Mouse (Mus musculus) 3134 (cell line): ENCODE results near the gene Rpl29.

Experiments
- DNase-seq: peaks from one replicate; pipeline ENCODE4 v3.0.0-alpha.2; 2011; ENCODE audit warnings: low spot score; ENCODE audit not compliant: insufficient read length; ENCODE audit errors: extremely low read depth

Gene Rpl29

DNA sequence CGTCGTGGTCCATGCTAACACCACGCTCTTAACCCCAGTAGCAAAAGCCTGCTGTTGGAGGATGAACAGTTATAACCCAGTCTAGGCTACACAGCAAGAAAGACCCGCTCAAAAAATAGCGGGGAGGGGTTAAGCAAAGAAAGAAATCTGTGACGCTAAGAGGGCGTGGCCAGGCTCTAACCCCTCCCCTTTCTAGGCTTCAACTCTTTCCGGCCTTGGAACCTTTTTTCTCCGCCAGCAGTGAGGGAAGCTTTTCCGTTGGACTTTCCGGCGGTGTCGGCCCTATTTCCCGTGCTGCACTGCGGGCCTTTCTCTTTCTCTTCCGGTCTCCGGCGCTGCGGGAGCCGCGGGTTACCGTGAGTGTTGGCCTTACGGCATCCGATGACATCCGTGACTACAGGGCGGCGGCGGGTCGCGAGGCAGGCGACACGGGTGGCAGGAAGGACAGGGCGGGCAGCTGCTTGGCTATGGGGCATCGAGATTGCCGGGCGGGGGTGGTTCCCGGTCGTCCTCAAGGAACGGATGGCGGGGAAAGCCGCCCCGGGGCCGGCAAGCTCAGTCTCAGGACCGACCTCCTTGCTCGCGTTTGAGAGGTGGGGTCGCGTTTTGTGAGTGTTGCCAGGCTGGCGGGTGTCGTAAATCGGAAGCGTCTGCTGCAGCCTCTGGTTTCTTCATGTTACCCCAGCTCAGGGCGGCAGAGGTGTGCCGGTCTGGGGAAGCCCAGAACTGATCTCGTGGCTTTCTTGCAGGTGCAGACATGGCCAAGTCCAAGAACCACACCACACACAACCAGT lies at the start of gene Rpl29:
TSS of gene Rpl29 (plus strand) at position 234 of the 794 bp plus-strand sequence.
- peak; percentile 76 for DNase-seq

DNA sequence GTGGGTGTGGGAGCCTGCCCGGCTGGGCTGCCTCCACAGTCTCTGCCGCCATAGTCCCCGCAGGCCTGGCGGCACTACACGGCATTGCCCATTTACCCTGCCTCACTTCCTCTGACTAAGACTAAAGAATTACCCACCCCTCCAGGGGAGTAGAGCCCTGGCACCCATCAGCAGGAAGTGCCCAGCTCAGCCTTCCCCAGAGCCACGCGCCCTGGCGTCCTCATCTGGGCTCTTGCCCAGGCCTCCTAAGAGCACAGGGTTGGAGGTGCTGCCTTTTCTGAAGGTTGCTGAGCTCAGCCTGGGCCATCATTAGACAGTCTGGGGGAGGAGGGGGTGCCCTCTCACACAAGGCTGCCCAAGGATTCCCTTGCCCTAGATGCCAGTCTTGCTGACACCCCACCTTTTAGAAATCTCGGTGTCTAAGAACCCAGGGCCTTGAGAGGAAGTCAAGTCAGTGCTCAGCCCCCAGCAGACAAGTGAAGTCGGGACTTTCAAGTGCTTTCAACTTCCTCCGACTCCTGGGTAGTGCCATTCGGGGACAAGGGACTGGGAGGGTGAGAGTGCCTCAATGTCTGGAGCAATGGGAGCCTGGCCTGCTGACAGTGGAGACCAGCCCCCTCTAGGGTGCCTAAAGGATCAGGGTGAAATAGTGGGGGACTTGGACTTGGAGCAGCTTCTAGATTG lies 42.9 kb upstream of the Rpl29 start:
- no peak for DNase-seq

DNA sequence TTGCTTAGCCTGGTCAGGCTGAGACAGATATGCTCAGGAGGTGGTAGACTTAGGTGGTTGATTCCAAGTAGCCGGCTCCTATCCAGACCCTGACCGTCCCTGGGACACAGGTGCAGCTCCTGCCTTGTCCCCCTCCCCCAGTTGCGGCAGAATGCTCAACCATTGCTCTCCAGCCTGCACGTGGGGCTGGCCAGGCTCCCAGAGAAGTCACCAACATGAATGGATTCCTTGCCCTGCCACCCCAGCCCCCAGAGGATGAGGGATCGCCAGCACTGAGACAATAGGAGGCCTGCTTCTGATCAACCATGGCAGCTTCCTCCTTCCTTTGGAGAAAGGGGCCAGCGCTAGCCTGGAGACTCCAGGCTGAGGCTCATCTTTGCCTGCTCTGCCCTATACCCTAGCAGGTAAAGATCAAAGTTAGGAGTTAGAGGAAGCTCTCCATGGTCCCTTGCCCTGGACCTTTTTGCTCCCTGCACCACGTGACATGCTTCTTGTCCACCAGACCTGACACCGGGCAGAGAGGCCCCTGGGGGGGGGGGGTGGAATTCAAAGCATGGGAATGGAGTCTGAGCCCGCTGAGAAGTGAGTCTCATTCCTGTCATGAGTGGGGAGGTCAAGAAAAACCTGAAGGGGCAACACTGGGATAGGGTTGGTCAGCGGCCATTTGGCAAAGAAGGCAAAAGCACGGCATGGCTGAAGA lies 36.3 kb upstream of the Rpl29 start:
- no peak for DNase-seq

DNA sequence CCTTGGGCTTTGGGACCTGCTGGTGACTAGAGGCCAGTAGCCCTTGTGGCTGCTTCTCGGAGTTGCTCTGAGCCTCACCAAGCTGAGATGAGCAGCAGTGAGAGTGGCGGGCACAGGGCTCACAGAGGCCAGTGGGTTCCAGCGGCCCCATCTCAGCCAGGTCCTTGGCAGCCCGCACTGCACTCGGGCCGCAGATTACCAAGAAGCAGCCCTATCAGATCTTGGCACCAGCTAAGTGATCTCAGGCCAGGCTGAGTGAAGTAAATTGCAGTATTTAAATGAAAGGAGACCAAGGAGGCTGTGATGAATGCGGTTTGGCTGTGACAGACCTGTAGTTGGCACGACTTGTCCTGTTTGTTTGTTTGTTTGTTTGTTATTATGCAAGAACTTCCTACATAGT lies 35.7 kb upstream of the Rpl29 start:
- DNase-seq: peak; percentile 53

DNA sequence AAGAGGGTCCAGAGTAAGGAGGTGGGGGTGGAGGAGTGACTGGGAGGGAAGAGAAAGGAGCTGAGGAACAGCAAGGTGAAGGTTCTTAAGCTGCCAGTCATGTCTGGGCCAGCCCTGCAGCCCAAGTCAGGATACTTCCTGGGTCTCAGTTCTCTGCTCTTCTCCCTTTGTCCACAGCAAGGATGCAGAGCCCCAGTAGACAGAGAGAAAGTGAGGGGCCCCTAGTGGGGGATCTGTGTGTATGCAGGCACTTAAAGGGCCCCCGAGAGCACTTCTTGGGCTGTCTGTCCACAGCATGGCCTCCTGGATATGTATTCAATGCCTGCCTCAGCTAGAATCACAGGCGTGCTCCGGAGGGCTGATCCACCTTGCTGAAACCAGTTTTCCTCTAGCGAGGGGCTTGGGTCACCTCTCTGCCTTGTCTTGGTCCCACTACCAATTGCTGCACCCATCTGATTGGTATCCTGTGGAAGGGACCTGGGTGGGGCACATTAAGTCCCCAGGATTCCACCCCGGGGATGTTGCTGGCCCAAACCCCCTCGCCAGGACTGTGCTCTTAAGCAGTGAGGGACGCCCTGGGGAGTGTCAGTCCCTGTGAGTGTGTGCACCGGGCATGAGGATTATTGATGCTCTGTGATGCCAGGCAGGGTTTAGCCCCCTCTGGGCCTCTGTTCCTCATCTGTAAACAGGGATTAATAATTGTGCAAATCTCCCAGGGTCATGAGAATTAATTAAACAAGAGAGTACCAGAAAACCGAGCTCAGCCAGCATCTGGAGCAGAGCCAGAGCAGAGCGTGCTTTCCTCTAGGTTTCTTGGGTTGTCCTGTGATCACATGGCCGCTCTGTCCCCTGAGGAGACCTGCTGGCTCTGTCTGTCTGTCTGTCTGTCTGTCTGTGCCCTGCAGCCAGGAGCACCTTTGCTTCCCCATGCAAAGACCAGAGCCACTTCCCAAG lies 34.3 kb upstream of the Rpl29 start:
- DNase-seq: no peak

DNA sequence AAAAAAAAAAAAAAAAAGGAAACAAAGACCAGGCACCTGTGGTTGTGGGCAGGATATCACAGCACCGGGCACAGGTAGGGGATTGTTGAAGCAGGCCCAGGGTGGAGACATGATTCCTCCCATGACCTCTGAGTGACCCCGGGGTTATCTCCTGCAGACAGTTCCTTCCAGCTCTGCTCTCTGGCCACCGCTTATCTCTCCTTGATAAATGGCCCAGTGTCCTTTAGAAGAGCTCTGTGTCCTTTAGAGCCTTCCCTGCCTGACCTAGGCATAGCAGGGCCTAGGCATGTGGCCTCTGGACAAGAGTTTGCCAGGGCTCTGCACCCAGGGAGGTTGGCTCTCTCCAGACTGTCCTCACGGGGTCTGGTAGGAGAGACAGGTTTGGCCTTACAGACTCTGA lies 31.5 kb upstream of the Rpl29 start:
- DNase-seq: no peak

DNA sequence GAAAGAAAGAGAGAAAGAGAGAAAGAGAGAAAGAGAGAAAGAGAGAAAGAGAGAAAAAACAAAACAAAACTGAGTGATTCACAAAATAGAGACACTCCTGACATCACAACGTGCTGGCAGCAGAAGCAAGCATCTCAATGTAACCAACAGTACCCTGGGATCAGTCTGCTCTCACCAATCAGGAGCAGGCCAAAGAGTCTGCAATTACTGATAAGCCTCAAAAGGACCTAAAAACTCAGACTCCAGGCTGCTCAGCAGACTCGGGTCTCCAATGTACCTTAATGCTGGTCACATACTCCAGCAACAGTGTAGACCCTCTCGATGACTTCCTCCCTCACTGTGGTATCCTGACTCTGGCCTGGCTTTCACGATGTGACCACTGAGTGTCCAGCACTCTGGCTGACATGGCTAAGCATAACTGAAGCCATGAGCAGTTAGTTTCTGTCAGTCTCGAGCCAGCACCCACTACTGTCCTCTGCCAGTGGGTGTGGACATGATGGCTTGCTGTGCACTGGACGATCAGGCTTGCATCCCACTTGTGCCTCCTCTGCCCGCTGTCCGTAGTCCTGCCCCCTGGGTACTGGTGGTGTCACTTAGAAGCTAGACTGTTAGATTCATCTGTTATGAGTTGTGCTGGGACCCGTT lies 30.5 kb upstream of the Rpl29 start:
- no peak for DNase-seq

DNA sequence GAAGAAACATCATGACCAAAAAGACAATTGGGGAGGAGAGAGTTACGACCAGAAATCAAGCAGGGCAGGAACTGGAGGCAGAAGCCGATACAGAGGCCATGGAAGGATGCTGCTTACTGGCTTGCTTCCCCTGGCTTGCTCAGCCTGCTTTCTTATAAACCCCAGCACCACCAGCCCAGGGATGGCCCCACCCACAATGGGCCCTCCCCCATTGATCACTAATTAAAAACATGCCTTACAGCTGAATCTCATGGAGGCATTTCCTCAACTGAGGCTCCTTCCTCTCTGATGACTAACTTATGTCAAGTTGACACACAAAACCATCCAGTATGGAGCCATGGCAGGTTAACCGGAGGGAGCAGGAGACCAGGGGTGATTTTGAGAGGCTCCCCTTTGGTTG lies 29.4 kb upstream of the Rpl29 start:
- DNase-seq: no peak

DNA sequence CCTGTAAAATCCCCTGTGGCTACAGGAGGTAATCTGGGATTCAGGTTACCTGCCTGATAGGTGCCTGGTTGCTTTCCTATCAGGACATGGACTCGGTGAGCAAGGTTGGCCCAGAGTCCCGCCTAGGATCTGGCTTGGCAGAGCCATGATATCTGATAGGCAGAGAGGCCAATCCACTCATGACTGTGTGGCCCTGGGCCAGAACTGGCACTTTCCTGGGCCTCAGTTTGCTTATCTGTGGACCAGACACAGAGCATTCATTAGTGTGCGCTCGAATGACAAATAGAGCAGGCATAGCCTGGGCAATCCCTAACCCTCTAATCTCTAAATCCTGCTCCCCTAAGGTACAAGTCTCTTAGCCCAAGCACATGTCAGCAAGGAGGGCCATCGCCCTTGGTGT lies 27.1 kb upstream of the Rpl29 start:
- no peak for DNase-seq

DNA sequence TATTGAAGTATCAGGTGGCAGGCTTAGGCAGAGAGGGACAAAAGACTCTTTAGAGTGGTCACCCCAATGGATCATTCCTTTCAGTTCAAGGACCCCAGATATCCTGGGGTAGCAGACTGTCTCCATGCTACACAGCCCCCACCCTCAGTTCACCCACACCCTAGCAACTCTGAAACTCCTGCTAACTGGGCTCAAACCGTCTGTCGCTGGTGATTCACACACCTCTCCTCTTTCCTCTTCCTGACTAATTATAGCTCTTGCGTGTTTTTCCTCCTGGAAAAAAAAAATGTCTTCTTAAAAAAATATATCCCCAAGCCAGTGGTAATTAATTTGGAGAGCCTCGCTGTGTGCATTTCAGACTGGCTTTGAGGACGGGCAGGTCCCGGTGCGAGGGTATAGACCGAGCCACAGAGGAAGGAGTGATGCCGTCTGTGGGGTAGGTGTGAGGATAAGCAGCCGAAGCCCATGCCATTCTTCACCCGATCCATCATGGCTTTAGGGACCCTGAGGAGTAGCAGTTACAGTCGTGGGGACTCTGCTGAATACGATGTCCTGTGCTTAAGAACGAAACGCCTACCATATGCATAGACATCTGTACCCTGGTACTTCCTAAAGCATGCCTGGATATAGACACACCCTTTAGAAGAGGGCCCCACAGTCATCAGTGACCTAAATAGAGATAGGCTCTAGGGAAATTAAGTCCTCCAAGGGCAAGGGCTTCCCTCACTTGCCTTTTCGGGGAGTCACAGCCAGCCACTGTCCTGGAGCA lies 26.5 kb upstream of the Rpl29 start:
- DNase-seq: no peak

DNA sequence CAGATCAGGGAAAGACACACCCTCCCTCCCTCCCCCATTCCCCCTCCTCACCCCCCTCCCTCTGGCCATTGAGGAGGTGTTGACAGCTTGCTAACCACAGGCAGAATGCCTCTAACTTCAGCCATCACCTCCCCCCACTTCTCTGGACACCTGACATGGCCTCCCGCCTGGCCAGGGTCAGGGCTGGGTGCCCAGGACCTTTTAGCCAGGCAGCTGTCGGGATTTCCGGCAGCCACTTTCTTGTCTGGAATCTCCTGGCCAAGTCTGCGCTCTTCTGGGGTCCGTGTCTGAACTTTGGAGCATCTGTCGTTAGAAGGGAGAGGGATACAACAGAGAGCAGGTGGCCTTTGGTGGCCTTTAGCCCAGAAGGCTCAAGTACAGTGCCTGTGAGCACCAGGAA lies 24.0 kb upstream of the Rpl29 start:
- DNase-seq: peak; percentile 89

DNA sequence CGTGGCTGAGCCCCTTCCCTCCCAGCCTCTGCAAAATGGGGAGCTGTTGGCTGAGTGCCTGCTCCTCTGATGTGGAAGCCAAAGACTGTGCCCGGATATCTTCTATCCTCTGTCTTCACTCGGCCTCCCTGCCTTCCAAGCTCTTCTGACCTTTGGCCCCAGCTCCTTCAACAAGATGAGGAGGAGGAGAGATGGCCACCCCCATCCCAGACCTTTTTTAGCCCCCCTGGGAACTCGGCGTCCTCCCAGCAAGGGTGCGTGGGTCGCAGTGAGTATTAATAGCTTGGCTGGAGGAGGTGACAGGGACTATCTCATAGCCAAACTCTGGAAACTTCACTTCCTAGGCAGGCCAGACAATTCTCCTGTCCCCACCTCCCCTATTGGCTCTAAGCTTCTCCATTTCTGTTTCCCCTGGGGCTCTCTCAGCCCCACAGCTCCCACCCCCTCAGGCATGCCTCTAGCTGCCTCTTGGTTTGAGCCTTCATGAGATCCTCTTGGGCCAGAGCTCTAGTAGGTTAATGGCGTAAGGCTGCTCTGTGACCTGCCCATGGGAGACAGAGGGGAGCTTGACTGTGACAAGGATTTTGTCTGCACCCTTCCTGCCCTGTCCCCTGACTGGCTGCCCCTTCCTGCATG lies 22.7 kb upstream of the Rpl29 start:
- no peak for DNase-seq

DNA sequence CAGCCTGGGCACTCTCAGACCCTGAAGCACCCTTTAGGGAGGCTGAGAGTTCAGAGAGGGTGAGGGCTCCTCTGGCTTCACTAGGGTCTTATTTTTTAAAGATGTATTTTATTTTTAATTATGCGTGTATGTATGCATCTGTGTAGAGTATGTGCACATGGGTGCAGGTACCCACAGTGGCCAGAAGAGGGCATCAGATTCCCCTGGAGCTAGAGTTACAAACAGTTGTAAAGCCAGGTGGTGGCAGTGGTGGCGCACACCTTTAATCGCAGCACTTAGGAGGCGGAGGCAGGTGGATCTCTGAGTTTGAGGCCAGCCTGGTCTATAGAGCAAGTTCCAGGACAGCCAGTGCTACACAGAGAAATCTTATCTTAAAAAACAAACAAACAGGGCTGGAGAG lies 20.2 kb upstream of the Rpl29 start:
- no peak for DNase-seq

DNA sequence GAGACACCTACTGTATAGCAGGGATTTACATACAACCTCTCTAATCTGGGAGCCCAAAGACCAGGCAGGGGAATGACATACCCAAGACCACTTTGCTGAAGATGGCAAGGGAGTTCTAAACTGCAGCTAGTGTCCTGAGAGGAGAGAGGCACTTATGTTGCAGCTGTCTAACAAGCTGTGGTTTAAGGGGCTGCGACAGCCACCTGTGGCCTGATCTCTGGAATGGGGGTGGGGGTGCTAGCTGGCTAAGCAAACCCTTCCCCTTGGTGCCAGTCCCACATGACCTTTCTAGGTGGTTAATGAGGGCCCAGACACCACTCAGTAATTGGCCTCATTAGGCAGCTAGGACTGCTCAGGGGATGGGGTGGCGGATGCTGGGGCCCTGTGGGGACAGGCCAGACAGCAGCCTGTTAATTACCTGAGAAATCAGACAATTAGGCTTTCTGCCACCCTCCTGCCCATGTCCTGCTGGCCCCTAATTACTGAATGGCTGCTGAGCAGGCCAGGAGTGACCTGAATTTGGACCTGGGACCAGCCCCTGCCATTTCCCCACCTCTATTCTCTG lies 19.1 kb upstream of the Rpl29 start:
- no peak for DNase-seq

DNA sequence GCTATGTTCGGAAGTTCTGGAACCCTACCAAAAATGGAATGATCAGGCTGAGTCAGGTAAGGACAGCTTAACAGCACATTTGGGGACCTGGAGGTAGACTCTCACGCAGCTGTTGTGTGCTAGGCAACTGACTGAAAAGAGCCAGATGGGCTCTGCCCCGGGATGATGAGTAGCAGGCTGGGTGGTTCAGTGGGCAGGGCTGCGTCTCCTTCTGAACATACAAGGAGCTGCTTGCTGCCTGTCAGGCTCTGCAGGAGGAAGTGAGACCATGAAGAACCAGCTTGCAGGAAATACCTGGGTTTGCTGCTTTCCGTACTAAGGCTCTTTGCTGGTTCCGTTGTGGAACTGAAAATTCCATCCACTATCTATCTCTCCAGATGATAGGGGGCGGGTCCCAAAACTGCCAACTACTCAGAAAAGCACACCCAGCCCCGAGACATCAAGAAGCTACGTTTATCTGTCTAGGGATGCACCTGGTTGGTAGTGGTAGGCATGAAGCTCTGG lies 18.1 kb upstream of the Rpl29 start:
- DNase-seq: no peak

DNA sequence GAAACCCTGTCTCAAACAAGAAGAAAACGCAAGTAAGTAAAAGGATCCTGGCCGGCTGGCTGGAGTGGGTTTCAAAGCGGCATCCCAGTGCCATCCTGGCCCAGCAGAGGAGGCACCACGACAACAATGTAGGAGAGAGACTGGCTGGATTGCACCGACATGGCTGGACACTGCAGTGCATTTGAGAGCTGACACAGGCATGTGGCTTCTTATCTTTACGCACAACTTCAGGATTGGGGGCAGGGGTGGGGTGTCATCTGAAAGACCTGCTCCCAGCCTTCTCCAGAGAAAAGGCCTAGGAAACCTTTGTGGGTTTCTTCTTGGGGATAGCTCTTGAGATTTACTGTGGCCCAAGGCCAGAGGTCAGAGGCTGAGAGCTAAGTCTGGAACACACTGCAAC lies 17.5 kb upstream of the Rpl29 start:
- DNase-seq: no peak

DNA sequence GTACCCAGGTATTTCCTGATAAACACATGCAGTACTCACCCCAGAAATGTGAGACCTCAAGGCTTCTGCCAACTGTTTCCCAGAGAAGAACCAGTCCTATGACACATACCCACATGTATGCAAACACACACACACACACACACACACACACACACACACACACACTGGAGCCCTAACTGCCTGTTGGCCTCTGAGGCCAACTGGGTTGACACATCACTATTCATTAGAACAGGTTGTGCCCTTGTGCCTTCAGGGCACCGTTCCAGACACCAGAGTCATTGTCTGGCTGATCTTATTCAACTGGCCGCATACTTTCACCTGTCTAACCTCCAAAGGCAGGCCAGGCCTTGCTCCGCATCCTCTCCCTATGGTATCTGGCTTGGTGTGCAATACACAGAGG lies 17.0 kb upstream of the Rpl29 start:
- DNase-seq: no peak

DNA sequence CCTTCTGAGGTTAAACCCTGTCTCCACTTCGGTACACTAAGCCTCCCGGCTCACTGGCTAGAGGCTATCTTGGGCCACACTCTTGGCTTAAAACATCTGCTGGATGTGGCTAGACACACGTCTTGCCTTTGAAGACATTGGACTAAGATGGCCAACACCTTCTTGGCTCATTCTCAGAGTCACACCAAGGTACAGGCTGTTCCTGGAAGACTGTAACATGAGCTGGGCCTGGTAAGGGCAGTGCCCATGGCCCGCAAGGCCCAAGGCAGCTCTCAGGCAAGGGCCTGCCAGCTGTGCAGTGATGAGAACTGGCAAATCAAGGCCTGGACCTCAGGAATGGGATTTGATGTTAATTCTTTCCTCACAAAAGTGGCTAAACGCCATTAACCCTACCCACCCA lies 15.6 kb upstream of the Rpl29 start:
- DNase-seq: no peak
